Mouse (Mus musculus) liver, adult 2 months (tissue): ENCODE results near the gene Rgmb. TPM values are rescaled to one million over a fixed set of nuclear protein-coding genes. Genes with fewer than 3 reads are reported as not detected.

Source experiments
- DNase-seq: peaks from one replicate; pipeline ENCODE4 v3.0.0-alpha.2; 2011; ENCODE audit warnings: low read depth, low spot score; ENCODE audit errors: extremely low read depth
- H3K27ac ChIP-seq: fragments of 200-500 bp; replicated peaks from 2 replicates; pipeline ENCODE4 v1.5.1; 2012; ENCODE audit warnings: low read depth, mild to moderate bottlenecking, control low read depth, inconsistent platforms, low read length; ENCODE audit not compliant: insufficient read depth
- H3K27me3 ChIP-seq: fragments of 200-500 bp; 2 replicates; pipeline ENCODE4 v1.6.1; 2012; ENCODE audit warnings: mild to moderate bottlenecking, moderate library complexity, low read length, inconsistent platforms; ENCODE audit not compliant: control insufficient read depth, insufficient read depth
- H3K36me3 ChIP-seq: fragments of 200-500 bp; 2 replicates; pipeline ENCODE4 v1.6.1; 2012; ENCODE audit warnings: low read length, inconsistent platforms; ENCODE audit not compliant: control insufficient read depth, insufficient read depth
- H3K4me1 ChIP-seq: fragments of 200-500 bp; 2 replicates; pipeline ENCODE4 v1.6.1; 2011; ENCODE audit warnings: low read length; ENCODE audit not compliant: control insufficient read depth, insufficient read depth
- H3K4me3 ChIP-seq: fragments of 200-500 bp; 2 replicates; pipeline ENCODE4 v1.5.1; 2011; ENCODE audit warnings: low read depth, mild to moderate bottlenecking, control low read depth, low read length, moderate library complexity; ENCODE audit not compliant: insufficient read depth
- H3K79me2 ChIP-seq: fragments of 200-500 bp; 2 replicates; pipeline ENCODE4 v1.6.1; 2012; ENCODE audit warnings: inconsistent platforms, mild to moderate bottlenecking, low read length, moderate library complexity; ENCODE audit not compliant: control insufficient read depth, insufficient read depth
- H3K9ac ChIP-seq: fragments of 200-500 bp; 2 replicates; pipeline ENCODE4 v1.6.1; 2012; ENCODE audit warnings: low read depth, mild to moderate bottlenecking, control low read depth, inconsistent platforms, low read length
- CTCF ChIP-seq: fragments of 200-500 bp; IDR thresholded peaks from 2 replicates; pipeline ENCODE4 v1.5.1; 2011; ENCODE audit warnings: low read depth, low read length, control low read depth
- POLR2A ChIP-seq: fragments of 200-500 bp; IDR thresholded peaks from 2 replicates; pipeline ENCODE4 v1.6.1; 2011; ENCODE audit warnings: low read length, control low read depth; ENCODE audit not compliant: insufficient read depth; ENCODE audit errors: extremely low read depth
- WGBS: fragments of 180-500 bp; shearing (Covaris S2); methylation state at CpG from one replicate; pipeline ENCODE4 v1.1.7; 2018; 5-methylcytosine and 5-hydroxymethylcytosine counted together
- polyA plus RNA-seq: library from polyadenylated mRNA; depleted of rRNA; stranded (reverse); fragments of >200 nt; gene quantifications from 2 replicates; pipeline ENCODE4 v1.2.3, GENCODE M21; 2012
- total RNA-seq: library from RNA; depleted of rRNA; stranded (reverse); fragments of >200 nt; gene quantifications from 2 replicates; pipeline ENCODE4 v1.2.3, GENCODE M21; 2014

Rgmb gene
- total and polyA plus RNA-seq, 2 experiments = 1.6 to 1.7 TPM

GRCm38 (mm10) chr17:15808015-15808414 is 22.8 kb downstream of the Rgmb start:
- Histone ChIP-seq H3K9ac (no peak overlapping the region), H3K4me3 (no peak overlapping the region), H3K4me1 (peaks cover 1% of the 10 kb centered on the region; the same call in 1 of the 2 replicates), H3K27ac (no peak overlapping the region), H3K36me3 (no peaks in the 10 kb centered on the region), H3K79me2 (no peaks in the 10 kb centered on the region), H3K27me3 (no peaks in the 10 kb centered on the region)
- no peak for DNase-seq
- TF ChIP-seq POLR2A (no peak), CTCF (no peak)
- WGBS = 61% methylated on average over 4 of the region's 4 CpGs

- Histone ChIP-seq H3K4me1 (peaks cover 1% of the 10 kb centered on the region; the same call in 1 of the 2 replicates), H3K27ac (no peak overlapping the region), H3K36me3 (no peaks in the 10 kb centered on the region), H3K4me3 (no peak overlapping the region), H3K79me2 (no peaks in the 10 kb centered on the region), H3K27me3 (no peaks in the 10 kb centered on the region), H3K9ac (no peak overlapping the region)
- DNase-seq = no peak
- 91% methylated on average over 23 of the region's 23 CpGs for WGBS
- TF ChIP-seq CTCF (no peak), POLR2A (no peak)
Observed at GRCm38 (mm10) chr17:15807295-15807984, 23.4 kb downstream of the Rgmb start.

- WGBS = 42% methylated on average over 15 of the region's 15 CpGs
- TF ChIP-seq POLR2A (no peak), CTCF (peak; percentile 53; the same call in 1 of the 2 replicates)
- Histone ChIP-seq H3K9ac (no peak overlapping the region), H3K4me3 (no peak overlapping the region), H3K4me1 (peaks cover 1% of the 10 kb centered on the region; the same call in 1 of the 2 replicates), H3K27me3 (no peaks in the 10 kb centered on the region), H3K36me3 (no peaks in the 10 kb centered on the region), H3K79me2 (no peaks in the 10 kb centered on the region), H3K27ac (no peak overlapping the region)
- no peak for DNase-seq
Observed at GRCm38 (mm10) chr17:15804008-15804812, 26.6 kb downstream of the Rgmb start.

- Histone ChIP-seq H3K36me3 (no peaks in the 10 kb centered on the region), H3K4me1 (no peaks in the 10 kb centered on the region), H3K9ac (no peak overlapping the region), H3K4me3 (no peak overlapping the region), H3K27me3 (no peaks in the 10 kb centered on the region), H3K79me2 (no peaks in the 10 kb centered on the region), H3K27ac (no peak overlapping the region)
- TF ChIP-seq POLR2A (no peak), CTCF (no peak)
- 82% methylated on average over 3 of the region's 3 CpGs for WGBS
- no peak for DNase-seq
Observed at GRCm38 (mm10) chr17:15799195-15799793, 31.5 kb downstream of the Rgmb start.

- no peak overlapping the region for H3K27ac ChIP-seq
- no peak overlapping the region for H3K4me3 ChIP-seq
- no peak overlapping the region for H3K9ac ChIP-seq
- DNase-seq = no peak
- no peaks in the 10 kb centered on the region for H3K36me3 ChIP-seq
- H3K4me1 ChIP-seq = no peaks in the 10 kb centered on the region
- H3K27me3 ChIP-seq = peaks cover 3% of the 10 kb centered on the region; the same call in 1 of the 2 replicates
- WGBS = 86% methylated on average over 8 of the region's 8 CpGs
- TF ChIP-seq CTCF = no peak
- TF ChIP-seq POLR2A = no peak
- no peaks in the 10 kb centered on the region for H3K79me2 ChIP-seq
Observed at GRCm38 (mm10) chr17:15790716-15791115, 40.1 kb downstream of the Rgmb start.
